Mouse (Mus musculus): Measurements from ENCODE around the gene 2310007B03Rik.

DNA sequence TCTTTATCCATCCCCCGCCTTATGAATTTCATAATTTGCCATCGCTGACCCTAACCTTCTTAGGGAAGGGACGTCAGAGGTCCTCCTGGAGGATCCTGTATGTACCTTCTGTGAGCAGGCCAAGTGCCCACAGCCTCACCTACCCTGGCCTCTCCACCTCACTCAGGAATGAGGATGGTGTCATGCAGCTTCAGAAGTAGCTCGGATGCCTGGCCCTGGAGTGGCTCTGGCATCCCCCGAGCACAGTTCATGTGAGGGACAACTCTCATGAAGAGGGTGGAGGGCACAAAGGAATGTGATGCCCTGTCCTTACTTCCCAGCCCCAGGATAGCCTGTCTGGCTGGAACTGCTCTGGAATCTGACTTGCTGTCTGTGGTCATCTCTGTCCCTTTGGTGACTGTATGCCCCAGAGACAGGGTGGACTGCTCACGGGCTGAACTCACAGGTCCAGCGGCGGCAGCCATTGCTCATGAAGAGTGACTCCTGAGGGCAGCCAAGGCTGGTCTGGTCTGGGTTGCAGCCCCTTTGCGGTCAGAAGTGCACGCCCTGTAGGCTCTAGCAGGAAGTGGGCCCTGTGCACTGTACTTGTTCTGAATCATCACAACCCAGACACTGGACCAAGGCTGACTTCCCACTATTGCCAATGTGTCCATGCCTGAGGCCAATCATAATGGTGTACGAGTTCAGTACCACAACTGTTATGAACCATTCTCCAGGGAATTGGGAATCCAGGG is 5.8 kb upstream of the 2310007B03Rik start:
- TF ChIP-seq CTCF (IDR thresholded peaks at IDR 0.05; ENCODE audit: control insufficient read depth, insufficient read depth, insufficient replicate concordance, low read depth, low read length) (no peak), POLR2A (IDR thresholded peaks at IDR 0.05; ENCODE audit: control insufficient read depth, low read depth, low read length) (no peak)

Data from testis, adult 2 months (tissue).